Mouse (Mus musculus) forebrain, embryonic 10.5 days (tissue): ENCODE results near the gene Cyp2u1. TPM values are rescaled to one million over a fixed set of nuclear protein-coding genes. Genes with fewer than 3 reads are reported as not detected.

Experiments
- DNase-seq: peaks from one replicate; pipeline ENCODE4 v3.0.0-alpha.2; 2017; ENCODE audit warnings: low spot score; ENCODE audit errors: extremely low spot score
- H3K27ac ChIP-seq: fragments of 300-500 bp; sonication (generic); 2 replicates; pipeline ENCODE4 v1.5.1; 2016; ENCODE audit warnings: mild to moderate bottlenecking
- H3K27me3 ChIP-seq: fragments of 300-500 bp; sonication (generic); 2 replicates; pipeline ENCODE4 v1.6.1; 2016; ENCODE audit warnings: mild to moderate bottlenecking; ENCODE audit not compliant: poor library complexity, severe bottlenecking
- H3K36me3 ChIP-seq: fragments of 300-500 bp; sonication (generic); replicated peaks from 2 replicates; pipeline ENCODE4 v1.6.1; 2016; ENCODE audit warnings: mild to moderate bottlenecking, moderate library complexity
- H3K4me1 ChIP-seq: fragments of 300-500 bp; sonication (generic); 2 replicates; pipeline ENCODE4 v1.6.1; 2016
- H3K4me3 ChIP-seq: fragments of 300-500 bp; sonication (generic); 2 replicates; pipeline ENCODE4 v1.5.1; 2016; ENCODE audit warnings: mild to moderate bottlenecking, moderate library complexity
- H3K9me3 ChIP-seq: fragments of 300-500 bp; sonication (generic); 2 replicates; pipeline ENCODE4 v1.6.1; 2016; ENCODE audit warnings: mild to moderate bottlenecking, moderate library complexity
- WGBS: fragments of 180-500 bp; shearing (Covaris S2); methylation state at CpG from one replicate; pipeline ENCODE4 v1.1.7; 2016; 5-methylcytosine and 5-hydroxymethylcytosine counted together
- polyA plus RNA-seq: library from polyadenylated mRNA; unstranded; fragments of >200 nt; fragmentation: Nextera tagmentation; extraction: Ambion mirVana; gene quantifications from 2 replicates; pipeline ENCODE4 v1.2.1, GENCODE M21; 2016

The Cyp2u1 gene
- polyA plus RNA-seq, 1 experiment from 2014 or later, result 1.6 TPM

DNA sequence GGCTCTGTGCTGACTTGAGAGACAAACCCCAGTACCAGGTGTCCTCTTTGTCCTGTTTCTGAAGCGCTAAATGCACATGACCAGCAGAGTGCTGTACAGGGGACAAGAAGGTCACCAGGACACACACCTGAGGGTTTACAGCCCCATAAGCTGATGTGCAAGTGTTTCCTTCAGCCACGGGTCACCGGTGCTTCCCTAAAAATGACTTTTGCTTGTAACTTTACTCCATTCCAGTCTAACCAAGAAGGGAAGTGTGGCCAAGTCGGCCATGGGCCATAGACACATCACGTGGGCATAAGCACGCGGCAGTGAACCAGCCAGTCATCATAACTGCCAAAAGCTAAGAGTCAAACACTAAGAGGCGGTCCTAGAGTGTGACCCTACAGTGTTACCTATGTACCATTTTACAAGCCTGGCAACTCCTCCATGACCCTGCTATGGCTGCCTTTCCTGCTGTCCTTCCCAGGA lies 56.4 kb downstream of the Cyp2u1 start:
- no peak for DNase-seq
- WGBS, result 95% methylated on average over 8 of the region's 8 CpGs
- Histone ChIP-seq H3K27ac (no peak overlapping the region), H3K27me3 (no peaks in the 10 kb centered on the region), H3K4me3 (no peak overlapping the region), H3K9me3 (no peaks in the 10 kb centered on the region), H3K4me1 (peaks cover 6% of the 10 kb centered on the region), H3K36me3 (peaks cover 58% of the 10 kb centered on the region)

DNA sequence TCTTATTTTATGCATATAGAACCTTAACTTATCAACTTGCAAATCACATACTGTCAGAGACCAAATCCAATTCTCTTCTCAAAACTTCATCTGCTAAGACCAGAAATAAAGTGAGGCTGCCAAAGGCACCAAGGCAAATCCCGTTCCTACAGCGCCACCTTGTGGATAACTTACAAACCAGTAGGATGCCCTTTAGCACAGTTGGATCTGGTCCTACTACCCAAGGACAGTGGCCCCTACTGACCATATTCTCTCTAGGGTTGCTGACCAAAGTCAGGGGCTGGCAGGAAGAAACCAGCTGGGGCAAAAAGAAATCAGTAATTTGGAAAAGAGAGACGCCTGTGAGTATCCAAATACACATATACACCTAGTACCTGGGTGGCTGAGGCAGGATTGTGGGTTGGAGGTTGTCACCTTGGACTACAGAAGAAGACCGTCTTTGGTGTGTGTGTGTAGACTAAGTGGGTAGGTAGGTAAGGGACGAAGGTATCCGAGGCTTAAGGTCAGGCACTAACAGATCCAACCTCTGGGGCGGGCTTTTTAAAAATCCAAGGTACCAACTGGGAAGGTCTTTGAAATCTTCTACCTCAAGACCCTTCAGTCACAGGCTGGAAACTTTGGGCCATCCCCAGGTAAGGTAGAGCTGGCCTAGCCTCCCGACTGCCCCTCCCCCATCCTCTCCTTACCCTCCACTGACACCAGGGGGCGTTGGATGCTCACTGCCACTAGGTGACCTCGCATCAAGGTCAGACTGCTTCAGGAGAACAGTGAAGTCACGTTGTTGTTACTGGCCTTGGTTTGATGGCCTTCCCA lies 57.1 kb downstream of the Cyp2u1 start:
- peak; percentile 57 for DNase-seq
- peaks cover 62% of the 10 kb centered on the region for H3K36me3 ChIP-seq
- H3K27ac ChIP-seq, result no peak overlapping the region
- no peak overlapping the region for H3K4me3 ChIP-seq
- WGBS, result 58% methylated on average over 11 of the region's 11 CpGs
- H3K4me1 ChIP-seq, result peaks cover 6% of the 10 kb centered on the region
- no peaks in the 10 kb centered on the region for H3K27me3 ChIP-seq
- H3K9me3 ChIP-seq, result no peaks in the 10 kb centered on the region

Other genes starting within 250 kb of the Cyp2u1 start
- 48.3 and 50.7 TPM in 2 replicates for gene Lef1, start 192.8 kb downstream of the Cyp2u1 start, polyA plus RNA-seq
- gene Hadh, start 31.1 kb downstream of the Cyp2u1 start, polyA plus RNA-seq, result 87.0 and 92.8 TPM in 2 replicates
- gene Sgms2, start 188.2 kb upstream of the Cyp2u1 start, polyA plus RNA-seq, result 0.97 and 1.0 TPM in 2 replicates